Mouse (Mus musculus) embryonic fibroblast, embryonic 13.5 days (primary cell): ENCODE data around the gene A530016L24Rik.

Source experiments
- CTCF ChIP-seq: IDR thresholded peaks from 2 replicates; pipeline ENCODE4 v1.5.1; 2011; ENCODE audit warnings: mild to moderate bottlenecking, control low read depth, low read length, moderate library complexity, borderline replicate concordance; ENCODE audit not compliant: insufficient read depth
- POLR2A ChIP-seq: IDR thresholded peaks from 2 replicates; pipeline ENCODE4 v1.6.1; 2011; ENCODE audit warnings: low read depth, mild to moderate bottlenecking, control low read depth, low read length, moderate library complexity

GRCm38 (mm10) chr12:112449828-112450180 lies 39.4 kb upstream of the A530016L24Rik start:
- TF ChIP-seq CTCF: no peak
- no peak for TF ChIP-seq POLR2A
